Mouse (Mus musculus): Measurements from ENCODE around the gene Disp2.
A peak's percentile ranks its signal among the peaks of the same experiment; 100 is the strongest.

Gene Disp2

GRCm38 (mm10) chr2:118775846-118776245, 3.7 kb upstream of the Disp2 start:
- Histone ChIP-seq H3K4me1 (replicated peaks; ENCODE audit: low read depth, low read length) (peaks cover 21% of the 10 kb centered on the region), H3K9me3 (ENCODE audit: low read length) (no peaks in the 10 kb centered on the region), H3K4me3 (replicated peaks; ENCODE audit: low read length) (no peak overlapping the region), H3K27me3 (ENCODE audit: insufficient read depth, low read length) (peaks cover 57% of the 10 kb centered on the region), H3K36me3 (ENCODE audit: insufficient read depth, low read length) (no peaks in the 10 kb centered on the region)
- TF ChIP-seq CTCF (conservative IDR thresholded peaks at IDR 0.05; ENCODE audit: low read length) (no peak), NANOG (IDR thresholded peaks at IDR 0.05; ENCODE audit: borderline replicate concordance, low read length) (no peak), POU5F1 (IDR thresholded peaks at IDR 0.05; ENCODE audit: borderline replicate concordance, low read length) (no peak)

- Histone ChIP-seq H3K36me3 (ENCODE audit: insufficient read depth, low read length) (no peaks in the 10 kb centered on the region), H3K4me1 (replicated peaks; ENCODE audit: low read depth, low read length) (peaks cover 21% of the 10 kb centered on the region), H3K4me3 (replicated peaks; ENCODE audit: low read length) (no peak overlapping the region), H3K9me3 (ENCODE audit: low read length) (no peaks in the 10 kb centered on the region), H3K27me3 (ENCODE audit: insufficient read depth, low read length) (peaks cover 62% of the 10 kb centered on the region)
- no peak for TF ChIP-seq CTCF (conservative IDR thresholded peaks at IDR 0.05; ENCODE audit: low read length)
- no peak for TF ChIP-seq POU5F1 (IDR thresholded peaks at IDR 0.05; ENCODE audit: borderline replicate concordance, low read length)
- TF ChIP-seq NANOG (IDR thresholded peaks at IDR 0.05; ENCODE audit: borderline replicate concordance, low read length), result no peak
Observed at GRCm38 (mm10) chr2:118776295-118776694, 3.2 kb upstream of the Disp2 start.

GRCm38 (mm10) chr2:118778418-118778817, 1.1 kb upstream of the Disp2 start:
- Histone ChIP-seq H3K9me3 (ENCODE audit: low read length) (no peaks in the 10 kb centered on the region), H3K36me3 (ENCODE audit: insufficient read depth, low read length) (no peaks in the 10 kb centered on the region), H3K4me1 (replicated peaks; ENCODE audit: low read depth, low read length) (peaks cover 21% of the 10 kb centered on the region), H3K27me3 (ENCODE audit: insufficient read depth, low read length) (peaks cover 65% of the 10 kb centered on the region), H3K4me3 (replicated peaks; ENCODE audit: low read length) (no peak overlapping the region)
- TF ChIP-seq POU5F1 (IDR thresholded peaks at IDR 0.05; ENCODE audit: borderline replicate concordance, low read length), result no peak
- TF ChIP-seq NANOG (IDR thresholded peaks at IDR 0.05; ENCODE audit: borderline replicate concordance, low read length), result no peak
- no peak for TF ChIP-seq CTCF (conservative IDR thresholded peaks at IDR 0.05; ENCODE audit: low read length)

- H3K36me3 ChIP-seq (ENCODE audit: insufficient read depth, low read length), result no peaks in the 10 kb centered on the region
- TF ChIP-seq POU5F1 (IDR thresholded peaks at IDR 0.05; ENCODE audit: borderline replicate concordance, low read length), result no peak
- no peaks in the 10 kb centered on the region for H3K9me3 ChIP-seq (ENCODE audit: low read length)
- peaks cover 63% of the 10 kb centered on the region for H3K27me3 ChIP-seq (ENCODE audit: insufficient read depth, low read length)
- H3K4me1 ChIP-seq (replicated peaks; ENCODE audit: low read depth, low read length), result peaks cover 21% of the 10 kb centered on the region
- peak overlapping the region; percentile 52; the same call in 1 of the 2 replicates for H3K4me3 ChIP-seq (replicated peaks; ENCODE audit: low read length)
Observed at GRCm38 (mm10) chr2:118779065-118779464, 454 bp upstream of the Disp2 start.

- Histone ChIP-seq H3K36me3 (ENCODE audit: insufficient read depth, low read length) (no peaks in the 10 kb centered on the region), H3K9me3 (ENCODE audit: low read length) (no peaks in the 10 kb centered on the region)
- TF ChIP-seq POU5F1 (IDR thresholded peaks at IDR 0.05; ENCODE audit: borderline replicate concordance, low read length), result no peak
- TF ChIP-seq CTCF (conservative IDR thresholded peaks at IDR 0.05; ENCODE audit: low read length), result no peak
- TF ChIP-seq NANOG (IDR thresholded peaks at IDR 0.05; ENCODE audit: borderline replicate concordance, low read length), result no peak
Observed at GRCm38 (mm10) chr2:118781115-118781514, 1.6 kb downstream of the Disp2 start.

DNA sequence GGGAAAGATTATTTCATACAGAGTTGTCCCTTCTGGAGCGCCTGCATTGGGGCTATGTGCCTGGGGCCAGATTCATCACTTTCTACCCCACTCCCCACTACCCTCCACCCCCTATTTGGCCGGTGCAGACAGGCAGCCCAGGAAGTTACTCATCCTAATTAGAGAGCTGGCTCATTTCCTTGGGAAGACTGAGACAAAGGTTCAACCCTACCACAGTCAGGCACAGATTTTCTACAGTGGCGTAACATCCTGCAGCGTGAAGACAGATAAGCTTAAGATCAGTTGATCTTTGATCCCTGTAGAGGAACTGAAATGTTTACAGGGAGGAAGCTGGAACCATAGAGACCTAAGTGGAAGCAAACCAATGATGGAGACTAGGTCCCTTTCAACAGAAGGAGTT, 2.8 kb downstream of the Disp2 start:
- H3K4me3 ChIP-seq (replicated peaks; ENCODE audit: low read length), result no peak overlapping the region
- TF ChIP-seq POU5F1 (IDR thresholded peaks at IDR 0.05; ENCODE audit: borderline replicate concordance, low read length) (no peak), CTCF (conservative IDR thresholded peaks at IDR 0.05; ENCODE audit: low read length) (no peak), NANOG (IDR thresholded peaks at IDR 0.05; ENCODE audit: borderline replicate concordance, low read length) (no peak)
- H3K9me3 ChIP-seq (ENCODE audit: low read length), result no peaks in the 10 kb centered on the region
- no peaks in the 10 kb centered on the region for H3K36me3 ChIP-seq (ENCODE audit: insufficient read depth, low read length)
- H3K27me3 ChIP-seq (ENCODE audit: insufficient read depth, low read length), result peaks cover 72% of the 10 kb centered on the region
- H3K4me1 ChIP-seq (replicated peaks; ENCODE audit: low read depth, low read length), result peaks cover 15% of the 10 kb centered on the region

More at GRCm38 (mm10) chr2:118781115-118781514, 1.6 kb downstream of the Disp2 start:
- Histone ChIP-seq H3K27me3 (ENCODE audit: insufficient read depth, low read length) (peaks cover 65% of the 10 kb centered on the region), H3K4me3 (replicated peaks; ENCODE audit: low read length) (no peak overlapping the region), H3K4me1 (replicated peaks; ENCODE audit: low read depth, low read length) (peaks cover 17% of the 10 kb centered on the region)

DNA sequence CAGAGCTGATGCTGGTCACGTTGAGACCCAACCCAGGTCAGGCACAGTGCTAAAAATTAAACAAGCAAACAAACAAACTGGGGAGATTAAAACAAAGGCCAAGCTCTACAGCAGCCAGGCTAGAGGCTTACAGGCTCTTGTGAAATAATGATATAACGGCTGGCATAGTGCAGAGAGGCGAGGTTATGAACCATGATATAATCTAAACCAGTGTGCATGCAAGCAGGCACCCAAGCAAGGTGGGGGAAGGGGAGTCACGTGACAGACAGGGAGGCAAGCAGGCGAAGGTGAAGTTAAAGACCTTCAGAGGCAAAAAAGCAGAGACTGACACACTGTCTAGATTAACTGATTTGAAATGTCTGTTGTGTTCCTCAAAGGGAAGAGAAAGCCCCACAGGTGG, 3.6 kb downstream of the Disp2 start:
- Histone ChIP-seq H3K4me3 (replicated peaks; ENCODE audit: low read length) (no peak overlapping the region), H3K27me3 (ENCODE audit: insufficient read depth, low read length) (peaks cover 74% of the 10 kb centered on the region), H3K4me1 (replicated peaks; ENCODE audit: low read depth, low read length) (peaks cover 15% of the 10 kb centered on the region), H3K9me3 (ENCODE audit: low read length) (no peaks in the 10 kb centered on the region), H3K36me3 (ENCODE audit: insufficient read depth, low read length) (no peaks in the 10 kb centered on the region)
- TF ChIP-seq POU5F1 (IDR thresholded peaks at IDR 0.05; ENCODE audit: borderline replicate concordance, low read length), result no peak

GRCm38 (mm10) chr2:118783663-118784062, 4.1 kb downstream of the Disp2 start:
- Histone ChIP-seq H3K4me1 (replicated peaks; ENCODE audit: low read depth, low read length) (peaks cover 15% of the 10 kb centered on the region), H3K27me3 (ENCODE audit: insufficient read depth, low read length) (peaks cover 73% of the 10 kb centered on the region), H3K9me3 (ENCODE audit: low read length) (no peaks in the 10 kb centered on the region), H3K36me3 (ENCODE audit: insufficient read depth, low read length) (no peaks in the 10 kb centered on the region), H3K4me3 (replicated peaks; ENCODE audit: low read length) (no peak overlapping the region)
- TF ChIP-seq NANOG (IDR thresholded peaks at IDR 0.05; ENCODE audit: borderline replicate concordance, low read length) (no peak), CTCF (conservative IDR thresholded peaks at IDR 0.05; ENCODE audit: low read length) (no peak), POU5F1 (IDR thresholded peaks at IDR 0.05; ENCODE audit: borderline replicate concordance, low read length) (no peak)

GRCm38 (mm10) chr2:118786525-118786924, 7.0 kb downstream of the Disp2 start:
- Histone ChIP-seq H3K27me3 (ENCODE audit: insufficient read depth, low read length) (peaks cover 76% of the 10 kb centered on the region), H3K9me3 (ENCODE audit: low read length) (no peaks in the 10 kb centered on the region), H3K4me1 (replicated peaks; ENCODE audit: low read depth, low read length) (peaks cover 20% of the 10 kb centered on the region), H3K36me3 (ENCODE audit: insufficient read depth, low read length) (no peaks in the 10 kb centered on the region), H3K4me3 (replicated peaks; ENCODE audit: low read length) (no peak overlapping the region)
- TF ChIP-seq CTCF (conservative IDR thresholded peaks at IDR 0.05; ENCODE audit: low read length), result no peak
- TF ChIP-seq NANOG (IDR thresholded peaks at IDR 0.05; ENCODE audit: borderline replicate concordance, low read length), result no peak
- TF ChIP-seq POU5F1 (IDR thresholded peaks at IDR 0.05; ENCODE audit: borderline replicate concordance, low read length), result no peak
